Mouse (Mus musculus): ENCODE results near the gene Il1r1. TPM values are rescaled to one million over a fixed set of nuclear protein-coding genes. Genes with fewer than 3 reads are reported as not detected.

The Il1r1 gene
- polyA plus RNA-seq, 1 experiment from 2014 or later, result 1.3 TPM

- Histone ChIP-seq H3K36me3 (no peaks in the 10 kb centered on the region), H3K27ac (replicated peaks) (no peak overlapping the region), H3K27me3 (peaks cover 8% of the 10 kb centered on the region; the same call in 1 of the 2 replicates), H3K9ac (no peak overlapping the region), H3K4me2 (no peak overlapping the region), H3K9me3 (no peaks in the 10 kb centered on the region), H3K4me1 (replicated peaks) (peaks cover 14% of the 10 kb centered on the region), H3K4me3 (no peak overlapping the region)
- WGBS, result 83% methylated on average over 9 of the region's 9 CpGs
- no peak for ATAC-seq (ENCODE audit: low read depth)
Measured at GRCm38 (mm10) chr1:40262441-40263121, 37.7 kb downstream of the Il1r1 start.

GRCm38 (mm10) chr1:40263122-40263498, 38.2 kb downstream of the Il1r1 start:
- no peak overlapping the region for H3K27ac ChIP-seq (replicated peaks)
- no peak overlapping the region for H3K4me3 ChIP-seq
- no peaks in the 10 kb centered on the region for H3K36me3 ChIP-seq
- H3K4me2 ChIP-seq, result no peak overlapping the region
- H3K9me3 ChIP-seq, result no peaks in the 10 kb centered on the region
- H3K27me3 ChIP-seq, result peaks cover 12% of the 10 kb centered on the region; the same call in 1 of the 2 replicates
- H3K9ac ChIP-seq, result no peak overlapping the region
- peaks cover 14% of the 10 kb centered on the region for H3K4me1 ChIP-seq (replicated peaks)
- no peak for ATAC-seq (ENCODE audit: low read depth)
- WGBS, result 86% methylated on average over 7 of the region's 7 CpGs

GRCm38 (mm10) chr1:40263679-40264078, 38.8 kb downstream of the Il1r1 start:
- H3K4me3 ChIP-seq, result no peak overlapping the region
- H3K36me3 ChIP-seq, result no peaks in the 10 kb centered on the region
- no peak overlapping the region for H3K4me2 ChIP-seq
- no peaks in the 10 kb centered on the region for H3K9me3 ChIP-seq
- peaks cover 12% of the 10 kb centered on the region; the same call in 1 of the 2 replicates for H3K27me3 ChIP-seq
- no peak for ATAC-seq (ENCODE audit: low read depth)
- H3K9ac ChIP-seq, result no peak overlapping the region
- H3K4me1 ChIP-seq (replicated peaks), result peaks cover 14% of the 10 kb centered on the region
- no peak overlapping the region for H3K27ac ChIP-seq (replicated peaks)
- WGBS, result 89% methylated on average over 8 of the region's 8 CpGs

GRCm38 (mm10) chr1:40265301-40265835, 40.5 kb downstream of the Il1r1 start:
- H3K27me3 ChIP-seq, result peaks cover 12% of the 10 kb centered on the region; the same call in 1 of the 2 replicates
- no peak overlapping the region for H3K9ac ChIP-seq
- H3K4me3 ChIP-seq, result no peak overlapping the region
- H3K9me3 ChIP-seq, result no peaks in the 10 kb centered on the region
- H3K27ac ChIP-seq (replicated peaks), result no peak overlapping the region
- H3K4me1 ChIP-seq (replicated peaks), result peaks cover 14% of the 10 kb centered on the region
- H3K36me3 ChIP-seq, result no peaks in the 10 kb centered on the region
- no peak overlapping the region for H3K4me2 ChIP-seq
- 78% methylated on average over 6 of the region's 6 CpGs for WGBS
- ATAC-seq (ENCODE audit: low read depth), result no peak

- peak overlapping the region; percentile 77 for H3K4me2 ChIP-seq
- ATAC-seq (ENCODE audit: low read depth), result peak; percentile 82
- peak overlapping the region; percentile 67 for H3K9ac ChIP-seq
- no peaks in the 10 kb centered on the region for H3K9me3 ChIP-seq
- H3K4me1 ChIP-seq (replicated peaks), result peaks cover 14% of the 10 kb centered on the region
- H3K4me3 ChIP-seq, result peak overlapping the region; percentile 43
- H3K27ac ChIP-seq (replicated peaks), result no peak overlapping the region
- peaks cover 12% of the 10 kb centered on the region; the same call in 1 of the 2 replicates for H3K27me3 ChIP-seq
- H3K36me3 ChIP-seq, result no peaks in the 10 kb centered on the region
- WGBS, result 3% methylated on average over 36 of the region's 36 CpGs
Measured at GRCm38 (mm10) chr1:40266431-40267260, 41.8 kb downstream of the Il1r1 start.

GRCm38 (mm10) chr1:40267846-40268245, 43.0 kb downstream of the Il1r1 start:
- H3K9ac ChIP-seq, result no peak overlapping the region
- H3K27me3 ChIP-seq, result peaks cover 12% of the 10 kb centered on the region; the same call in 1 of the 2 replicates
- 88% methylated on average over 6 of the region's 6 CpGs for WGBS
- ATAC-seq (ENCODE audit: low read depth), result no peak
- peaks cover 14% of the 10 kb centered on the region for H3K4me1 ChIP-seq (replicated peaks)
- no peak overlapping the region for H3K4me2 ChIP-seq
- no peaks in the 10 kb centered on the region for H3K36me3 ChIP-seq
- H3K9me3 ChIP-seq, result no peaks in the 10 kb centered on the region
- H3K27ac ChIP-seq (replicated peaks), result no peak overlapping the region
- no peak overlapping the region for H3K4me3 ChIP-seq

- Histone ChIP-seq H3K9ac (no peak overlapping the region), H3K4me1 (replicated peaks) (peaks cover 14% of the 10 kb centered on the region), H3K36me3 (no peaks in the 10 kb centered on the region), H3K27ac (replicated peaks) (no peak overlapping the region), H3K9me3 (no peaks in the 10 kb centered on the region), H3K27me3 (peaks cover 12% of the 10 kb centered on the region; the same call in 1 of the 2 replicates), H3K4me2 (no peak overlapping the region), H3K4me3 (no peak overlapping the region)
- 88% methylated on average over 6 of the region's 6 CpGs for WGBS
- no peak for ATAC-seq (ENCODE audit: low read depth)
Measured at GRCm38 (mm10) chr1:40268536-40268935, 43.7 kb downstream of the Il1r1 start.

- no peak overlapping the region for H3K27ac ChIP-seq (replicated peaks)
- H3K36me3 ChIP-seq, result no peaks in the 10 kb centered on the region
- H3K4me1 ChIP-seq (replicated peaks), result peaks cover 14% of the 10 kb centered on the region
- WGBS, result 93% methylated on average over 12 of the region's 12 CpGs
- ATAC-seq (ENCODE audit: low read depth), result no peak
- no peak overlapping the region for H3K4me2 ChIP-seq
- H3K9me3 ChIP-seq, result no peaks in the 10 kb centered on the region
- peaks cover 12% of the 10 kb centered on the region; the same call in 1 of the 2 replicates for H3K27me3 ChIP-seq
- H3K9ac ChIP-seq, result no peak overlapping the region
- H3K4me3 ChIP-seq, result no peak overlapping the region
Measured at GRCm38 (mm10) chr1:40270415-40270814, 45.5 kb downstream of the Il1r1 start.

GRCm38 (mm10) chr1:40271052-40271451, 46.2 kb downstream of the Il1r1 start:
- Histone ChIP-seq H3K36me3 (no peaks in the 10 kb centered on the region), H3K9me3 (no peaks in the 10 kb centered on the region), H3K4me3 (no peak overlapping the region), H3K4me1 (replicated peaks) (peaks cover 13% of the 10 kb centered on the region), H3K27ac (replicated peaks) (no peak overlapping the region), H3K27me3 (peaks cover 12% of the 10 kb centered on the region; the same call in 1 of the 2 replicates), H3K4me2 (no peak overlapping the region), H3K9ac (no peak overlapping the region)
- ATAC-seq (ENCODE audit: low read depth), result no peak
- WGBS, result 89% methylated on average over 4 of the region's 4 CpGs

GRCm38 (mm10) chr1:40271486-40272055, 46.7 kb downstream of the Il1r1 start:
- H3K36me3 ChIP-seq, result no peaks in the 10 kb centered on the region
- H3K4me3 ChIP-seq, result no peak overlapping the region
- no peak overlapping the region for H3K9ac ChIP-seq
- H3K27me3 ChIP-seq, result peaks cover 12% of the 10 kb centered on the region; the same call in 1 of the 2 replicates
- H3K4me2 ChIP-seq, result no peak overlapping the region
- no peak for ATAC-seq (ENCODE audit: low read depth)
- WGBS, result 95% methylated on average over 10 of the region's 10 CpGs
- H3K9me3 ChIP-seq, result no peaks in the 10 kb centered on the region
- peaks cover 8% of the 10 kb centered on the region for H3K4me1 ChIP-seq (replicated peaks)
- no peak overlapping the region for H3K27ac ChIP-seq (replicated peaks)

GRCm38 (mm10) chr1:40272204-40272603, 47.3 kb downstream of the Il1r1 start:
- 85% methylated on average over 3 of the region's 3 CpGs for WGBS
- ATAC-seq (ENCODE audit: low read depth), result no peak
- Histone ChIP-seq H3K4me3 (no peak overlapping the region), H3K9me3 (no peaks in the 10 kb centered on the region), H3K4me2 (no peak overlapping the region), H3K27me3 (peaks cover 8% of the 10 kb centered on the region; the same call in 1 of the 2 replicates), H3K36me3 (no peaks in the 10 kb centered on the region), H3K4me1 (replicated peaks) (peaks cover 2% of the 10 kb centered on the region; the same call in 1 of the 2 replicates), H3K9ac (no peak overlapping the region), H3K27ac (replicated peaks) (no peak overlapping the region)

GRCm38 (mm10) chr1:40273491-40273890, 48.6 kb downstream of the Il1r1 start:
- Histone ChIP-seq H3K27me3 (no peaks in the 10 kb centered on the region), H3K4me3 (no peak overlapping the region), H3K4me1 (replicated peaks) (no peaks in the 10 kb centered on the region), H3K9ac (no peak overlapping the region), H3K9me3 (no peaks in the 10 kb centered on the region), H3K27ac (replicated peaks) (no peak overlapping the region), H3K4me2 (no peak overlapping the region), H3K36me3 (no peaks in the 10 kb centered on the region)
- no peak for ATAC-seq (ENCODE audit: low read depth)
- 86% methylated on average over 1 of the region's 1 CpGs for WGBS
